Mouse (Mus musculus): Measurements from ENCODE around the gene Fbxw9. TPM values are rescaled to one million over a fixed set of nuclear protein-coding genes. Genes with fewer than 3 reads are reported as not detected.

Fbxw9 gene
- polyA plus RNA-seq, 1 experiment from 2014 or later = 10.4 TPM

DNA sequence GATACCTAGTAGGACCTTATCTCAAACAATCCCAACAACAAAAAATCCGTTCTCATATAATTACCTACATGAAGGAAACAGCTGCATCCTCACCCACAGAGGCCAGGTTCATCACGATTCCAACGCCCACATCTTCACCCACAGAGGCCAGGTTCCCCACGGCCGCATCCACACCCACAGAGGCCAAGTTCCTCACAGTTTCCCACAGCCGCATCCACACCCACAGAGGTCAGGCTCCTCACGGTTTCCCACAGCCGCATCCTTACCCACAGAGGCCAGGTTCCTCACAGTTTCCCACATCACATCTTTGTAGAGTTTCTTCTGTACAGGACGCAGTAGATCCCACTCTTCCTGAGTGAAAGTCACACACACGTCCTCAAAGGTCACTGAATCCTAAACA is 53.4 kb downstream of the Fbxw9 start:
- no peaks in the 10 kb centered on the region for H3K4me1 ChIP-seq (ENCODE audit: control insufficient read depth, low read depth, low read length)
- peaks cover 23% of the 10 kb centered on the region for H3K36me3 ChIP-seq (ENCODE audit: control insufficient read depth, insufficient read depth)
- H3K4me2 ChIP-seq (ENCODE audit: low read depth, low read length) = no peak overlapping the region
- no peak overlapping the region for H3K4me3 ChIP-seq (ENCODE audit: low read depth, low read length)
- H3K27me3 ChIP-seq (ENCODE audit: control insufficient read depth, insufficient read depth, low read depth, low read length) = no peaks in the 10 kb centered on the region
- ATAC-seq (ENCODE audit: low read depth) = no peak
- H3K9ac ChIP-seq (ENCODE audit: low read depth, low read length) = no peak overlapping the region
- H3K9me3 ChIP-seq (replicated peaks; ENCODE audit: control insufficient read depth, low read length) = no peaks in the 10 kb centered on the region
- no peak overlapping the region for H3K27ac ChIP-seq (ENCODE audit: low read length)
- WGBS (ENCODE audit: insufficient replicate concordance) = 68% methylated on average over 10 of the region's 10 CpGs

DNA sequence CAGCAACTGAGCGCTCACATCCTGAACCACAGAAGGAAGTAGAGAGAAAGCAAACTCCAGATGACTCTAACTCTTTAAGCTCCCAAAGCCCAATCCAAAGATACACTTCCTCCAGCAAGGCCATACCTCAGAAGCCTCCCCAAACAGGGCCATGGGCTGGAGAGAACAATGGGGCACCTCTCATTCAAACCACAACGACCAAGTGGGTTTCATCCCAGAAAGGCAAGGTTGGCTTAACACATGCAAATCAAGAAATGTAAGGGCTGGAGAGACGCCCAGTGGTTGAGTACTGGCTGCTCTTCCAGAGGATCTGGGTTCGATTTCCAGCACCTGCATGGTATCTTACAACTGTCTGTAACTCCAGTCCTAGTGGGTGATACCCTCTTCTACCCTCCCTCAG is 55.6 kb downstream of the Fbxw9 start:
- H3K27ac ChIP-seq (ENCODE audit: low read length) = no peak overlapping the region
- ATAC-seq (ENCODE audit: low read depth) = no peak
- H3K9me3 ChIP-seq (replicated peaks; ENCODE audit: control insufficient read depth, low read length) = no peaks in the 10 kb centered on the region
- no peak overlapping the region for H3K9ac ChIP-seq (ENCODE audit: low read depth, low read length)
- no peak overlapping the region for H3K4me3 ChIP-seq (ENCODE audit: low read depth, low read length)
- peaks cover 3% of the 10 kb centered on the region; the same call in 1 of the 2 replicates for H3K27me3 ChIP-seq (ENCODE audit: control insufficient read depth, insufficient read depth, low read depth, low read length)
- WGBS (ENCODE audit: insufficient replicate concordance) = 51% methylated on average over 4 of the region's 4 CpGs
- H3K4me2 ChIP-seq (ENCODE audit: low read depth, low read length) = no peak overlapping the region
- H3K36me3 ChIP-seq (ENCODE audit: control insufficient read depth, insufficient read depth) = peaks cover 13% of the 10 kb centered on the region
- H3K4me1 ChIP-seq (ENCODE audit: control insufficient read depth, low read depth, low read length) = no peaks in the 10 kb centered on the region

Small RNAs within 50 kb of the gene (microRNA-seq; reads per million reads assigned to microRNA genes)
- gene Gm23388 = 8.4 reads per million, percentile 24 among the genes with 10 or more reads in this experiment
- 1.5 reads per million for gene Mir7070

Other genes with a start within 250 kb of the Fbxw9 start
- gene Dand5, start 237.2 kb upstream of the Fbxw9 start, polyA plus RNA-seq (2015; fragmentation: Nextera tagmentation; extraction: Ambion mirVana) = 2.5 and 3.0 TPM in 2 replicates
- gene Gadd45gip1, start 228.5 kb upstream of the Fbxw9 start, polyA plus RNA-seq (2015; fragmentation: Nextera tagmentation; extraction: Ambion mirVana) = 41.5 and 41.9 TPM in 2 replicates
- 294 and 307 TPM in 2 replicates for gene Rad23a, start 219.4 kb upstream of the Fbxw9 start, polyA plus RNA-seq (2015; fragmentation: Nextera tagmentation; extraction: Ambion mirVana)
- 473 and 480 TPM in 2 replicates for gene Calr, start 213.1 kb upstream of the Fbxw9 start, polyA plus RNA-seq (2015; fragmentation: Nextera tagmentation; extraction: Ambion mirVana)
- gene Farsa, start 203.1 kb upstream of the Fbxw9 start, polyA plus RNA-seq (2015; fragmentation: Nextera tagmentation; extraction: Ambion mirVana) = 52.7 and 53.1 TPM in 2 replicates
- gene Syce2, start 187.9 kb upstream of the Fbxw9 start, polyA plus RNA-seq (2015; fragmentation: Nextera tagmentation; extraction: Ambion mirVana) = 41.2 and 47.8 TPM in 2 replicates
- gene Gcdh, start 166.1 kb upstream of the Fbxw9 start, polyA plus RNA-seq (2015; fragmentation: Nextera tagmentation; extraction: Ambion mirVana) = 65.7 and 73.0 TPM in 2 replicates
- gene Klf1, start 158.1 kb upstream of the Fbxw9 start, polyA plus RNA-seq (2015; fragmentation: Nextera tagmentation; extraction: Ambion mirVana) = 394 and 409 TPM in 2 replicates
- gene Dnase2a, start 151.5 kb upstream of the Fbxw9 start, polyA plus RNA-seq (2015; fragmentation: Nextera tagmentation; extraction: Ambion mirVana) = 12.5 and 13.6 TPM in 2 replicates
- 0.09 and 0.15 TPM in 2 replicates for gene Mast1, start 122.7 kb upstream of the Fbxw9 start, polyA plus RNA-seq (2015; fragmentation: Nextera tagmentation; extraction: Ambion mirVana)
- gene Rtbdn, start 113.1 kb upstream of the Fbxw9 start, polyA plus RNA-seq (2015; fragmentation: Nextera tagmentation; extraction: Ambion mirVana) = 0.20 and 0.44 TPM in 2 replicates
- 0.45 and 1.4 TPM in 2 replicates for gene Gm49661, start 90.6 kb upstream of the Fbxw9 start, polyA plus RNA-seq (2015; fragmentation: Nextera tagmentation; extraction: Ambion mirVana)
- gene Prdx2, start 90.5 kb upstream of the Fbxw9 start, polyA plus RNA-seq (2015; fragmentation: Nextera tagmentation; extraction: Ambion mirVana) = 1,724 and 1,773 TPM in 2 replicates
- 91.6 and 98.1 TPM in 2 replicates for gene Rnaseh2a, start 90.3 kb upstream of the Fbxw9 start, polyA plus RNA-seq (2015; fragmentation: Nextera tagmentation; extraction: Ambion mirVana)
- 10.6 and 16.5 TPM in 2 replicates for gene Junb, start 81.3 kb upstream of the Fbxw9 start, polyA plus RNA-seq (2015; fragmentation: Nextera tagmentation; extraction: Ambion mirVana)
- gene Hook2, start 69.5 kb upstream of the Fbxw9 start, polyA plus RNA-seq (2015; fragmentation: Nextera tagmentation; extraction: Ambion mirVana) = 8.5 and 9.5 TPM in 2 replicates
- not detected in 2 replicates for gene Best2, start 45.5 kb upstream of the Fbxw9 start, polyA plus RNA-seq (2015; fragmentation: Nextera tagmentation; extraction: Ambion mirVana)
- 48.6 and 55.8 TPM in 2 replicates for gene Asna1, start 34.8 kb upstream of the Fbxw9 start, polyA plus RNA-seq (2015; fragmentation: Nextera tagmentation; extraction: Ambion mirVana)
- 49.2 and 50.0 TPM in 2 replicates for gene Trir, start 33.2 kb upstream of the Fbxw9 start, polyA plus RNA-seq (2015; fragmentation: Nextera tagmentation; extraction: Ambion mirVana)
- gene Tnpo2, start 23.1 kb upstream of the Fbxw9 start, polyA plus RNA-seq (2015; fragmentation: Nextera tagmentation; extraction: Ambion mirVana) = 17.7 and 17.8 TPM in 2 replicates
- not detected in 2 replicates for gene Gm5741, start 7.9 kb downstream of the Fbxw9 start, polyA plus RNA-seq (2015; fragmentation: Nextera tagmentation; extraction: Ambion mirVana)
- 23.5 and 25.7 TPM in 2 replicates for gene Dhps, start 11.7 kb downstream of the Fbxw9 start, polyA plus RNA-seq (2015; fragmentation: Nextera tagmentation; extraction: Ambion mirVana)
- gene Wdr83os, start 20.7 kb downstream of the Fbxw9 start, polyA plus RNA-seq (2015; fragmentation: Nextera tagmentation; extraction: Ambion mirVana) = 56.0 and 58.2 TPM in 2 replicates
- 22.0 and 23.6 TPM in 2 replicates for gene Wdr83, start 21.3 kb downstream of the Fbxw9 start, polyA plus RNA-seq (2015; fragmentation: Nextera tagmentation; extraction: Ambion mirVana)
- 38.7 and 44.4 TPM in 2 replicates for gene Man2b1, start 23.2 kb downstream of the Fbxw9 start, polyA plus RNA-seq (2015; fragmentation: Nextera tagmentation; extraction: Ambion mirVana)
- 2.6 and 3.4 TPM in 2 replicates for gene Zfp791, start 63.0 kb downstream of the Fbxw9 start, polyA plus RNA-seq (2015; fragmentation: Nextera tagmentation; extraction: Ambion mirVana)
- gene Cks1brt, start 91.9 kb downstream of the Fbxw9 start, polyA plus RNA-seq (2015; fragmentation: Nextera tagmentation; extraction: Ambion mirVana) = not detected in 2 replicates
- not detected in 2 replicates for gene Olfr371, start 165.9 kb downstream of the Fbxw9 start, polyA plus RNA-seq (2015; fragmentation: Nextera tagmentation; extraction: Ambion mirVana)
- 68.3 and 78.3 TPM in 2 replicates for gene Orc6, start 239.6 kb downstream of the Fbxw9 start, polyA plus RNA-seq (2015; fragmentation: Nextera tagmentation; extraction: Ambion mirVana)
- gene Vps35, start 239.7 kb downstream of the Fbxw9 start, polyA plus RNA-seq (2015; fragmentation: Nextera tagmentation; extraction: Ambion mirVana) = 88.1 and 93.8 TPM in 2 replicates

Measured in liver, embryonic 16.5 days (tissue).